Mouse (Mus musculus) liver, postnatal 0 days (tissue): Measurements from ENCODE around the gene Hist1h2an.
A peak's percentile ranks its signal among the peaks of the same experiment; 100 is the strongest.

Experiments
- CTCF ChIP-seq: sonication (generic); IDR thresholded peaks from 2 replicates; pipeline ENCODE4 v1.5.1; 2016; ENCODE audit warnings: antibody characterized with exemption, low read depth
- EP300 ChIP-seq: IDR thresholded peaks from 2 replicates; pipeline ENCODE4 v1.6.1; 2016; ENCODE audit warnings: antibody characterized with exemption, low read depth, mild to moderate bottlenecking

DNA sequence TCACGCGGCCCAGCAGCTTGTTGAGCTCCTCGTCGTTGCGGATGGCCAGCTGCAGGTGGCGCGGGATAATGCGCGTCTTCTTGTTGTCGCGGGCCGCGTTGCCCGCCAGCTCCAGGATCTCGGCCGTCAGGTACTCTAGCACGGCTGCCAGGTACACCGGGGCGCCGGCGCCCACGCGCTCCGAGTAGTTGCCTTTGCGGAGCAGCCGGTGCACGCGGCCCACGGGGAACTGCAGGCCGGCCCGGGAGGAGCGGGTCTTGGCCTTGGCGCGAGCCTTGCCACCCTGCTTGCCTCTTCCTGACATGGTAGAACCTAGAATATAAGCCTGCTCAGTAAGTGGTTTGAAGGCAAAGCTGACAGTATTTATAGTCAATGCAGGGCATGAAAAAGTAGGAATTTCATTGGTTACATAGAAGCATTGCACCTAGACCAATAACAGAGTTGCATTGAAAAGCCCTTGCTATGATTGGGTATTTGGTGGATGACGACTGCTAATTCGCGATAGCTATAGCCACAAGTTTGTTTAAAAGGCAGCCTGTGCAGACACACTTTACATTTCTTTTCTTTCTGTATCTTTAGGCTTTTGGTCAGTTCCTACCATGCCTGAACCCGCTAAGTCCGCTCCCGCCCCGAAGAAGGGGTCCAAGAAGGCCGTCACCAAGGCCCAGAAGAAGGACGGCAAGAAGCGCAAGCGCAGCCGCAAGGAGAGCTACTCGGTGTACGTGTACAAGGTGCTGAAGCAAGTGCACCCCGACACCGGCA lies 33.3 kb downstream of the Hist1h2an start, which contains the start of the genes Hist1h2ak and Hist1h2bn:
- TF ChIP-seq CTCF, result peak; percentile 41
- peak; percentile 82 for TF ChIP-seq EP300
